Mouse (Mus musculus): ENCODE data around the gene Adi1. TPM values are rescaled to one million over a fixed set of nuclear protein-coding genes. Genes with fewer than 3 reads are reported as not detected.

The Adi1 gene
- 50.8 and 60.3 TPM in 2 replicates for total RNA-seq (2021)
- long read RNA-seq, experiment 1, transcript Adi1-201 (4 exons, 1,652 nt) = major isoform, 5 of 22 reads
- long read RNA-seq, experiment 1, partial matches to known transcripts = 16 of 22 reads
- long read RNA-seq, experiment 1, other reads (novel, unspliced or antisense) = 1 of 22 reads
- long read RNA-seq, experiment 2, partial matches to known transcripts = 12 of 16 reads
- long read RNA-seq, experiment 2, other reads (novel, unspliced or antisense) = 0 of 16 reads

GRCm38 (mm10) chr12:28675121-28675924 is at the start of gene Adi1:
Gene Adi1, plus strand, starts transcription at chr12:28675231.
- DNase-seq = peak; percentile 89

GRCm38 (mm10) chr12:28625407-28625806 is 49.6 kb upstream of the Adi1 start:
- no peak for DNase-seq

- no peak for DNase-seq
Observed at GRCm38 (mm10) chr12:28627092-28627491, 47.9 kb upstream of the Adi1 start.

GRCm38 (mm10) chr12:28628436-28628835 is 46.6 kb upstream of the Adi1 start:
- DNase-seq = no peak

GRCm38 (mm10) chr12:28635058-28635534 is 39.9 kb upstream of the Adi1 start:
- no peak for DNase-seq

- peak; percentile 94 for DNase-seq
Observed at GRCm38 (mm10) chr12:28635535-28636476, 39.2 kb upstream of the Adi1 start, which contains the start of gene Rps7. Gene Rps7, minus strand, starts transcription at chr12:28635953.

GRCm38 (mm10) chr12:28636543-28636942 is 38.5 kb upstream of the Adi1 start:
- DNase-seq = no peak

- DNase-seq = no peak
Observed at GRCm38 (mm10) chr12:28638778-28639177, 36.3 kb upstream of the Adi1 start.

GRCm38 (mm10) chr12:28649141-28650110 is 25.6 kb upstream of the Adi1 start, which contains the start of gene Rnaseh1:
Gene Rnaseh1, plus strand, starts transcription at chr12:28649602.
- DNase-seq = peak; percentile 95

GRCm38 (mm10) chr12:28662628-28663027 is 12.4 kb upstream of the Adi1 start:
- DNase-seq = no peak

- DNase-seq = no peak
Observed at GRCm38 (mm10) chr12:28666734-28667133, 8.3 kb upstream of the Adi1 start.

GRCm38 (mm10) chr12:28667287-28667686 is 7.7 kb upstream of the Adi1 start:
- DNase-seq = no peak

GRCm38 (mm10) chr12:28674038-28674720 is 852 bp upstream of the Adi1 start:
- no peak for DNase-seq

GRCm38 (mm10) chr12:28675925-28676209 is 836 bp downstream of the Adi1 start:
- DNase-seq = no peak

- no peak for DNase-seq
Observed at GRCm38 (mm10) chr12:28684674-28685073, 9.6 kb downstream of the Adi1 start.

GRCm38 (mm10) chr12:28685771-28686170 is 10.7 kb downstream of the Adi1 start:
- DNase-seq = no peak

- DNase-seq = no peak
Observed at GRCm38 (mm10) chr12:28686199-28686879, 11.3 kb downstream of the Adi1 start.

- DNase-seq = no peak
Observed at GRCm38 (mm10) chr12:28688996-28689395, 14.0 kb downstream of the Adi1 start.

GRCm38 (mm10) chr12:28690730-28691129 is 15.7 kb downstream of the Adi1 start:
- no peak for DNase-seq

GRCm38 (mm10) chr12:28693738-28694137 is 18.7 kb downstream of the Adi1 start:
- no peak for DNase-seq
